Mouse (Mus musculus): ENCODE data around the gene Sugct. TPM values are rescaled to one million over a fixed set of nuclear protein-coding genes. Genes with fewer than 3 reads are reported as not detected.

Gene Sugct
- total RNA-seq, 2 experiments from 2014 or later: 0.87 to 0.96 TPM

- intact Hi-C loops (cut with DNase I): no loop called here
- no peak for DNase-seq
Measured at GRCm38 (mm10) chr13:17301590-17301989, 393.8 kb downstream of the Sugct start.

- intact Hi-C loops (cut with DNase I): no loop called here
- DNase-seq: no peak
Measured at GRCm38 (mm10) chr13:17297462-17298005, 397.8 kb downstream of the Sugct start.

- intact Hi-C loops (cut with DNase I): no loop called here
- DNase-seq: no peak
Measured at GRCm38 (mm10) chr13:17296912-17297311, 398.4 kb downstream of the Sugct start.

- intact Hi-C loops (cut with DNase I): no loop called here
- DNase-seq: no peak
Measured at GRCm38 (mm10) chr13:17296460-17296859, 398.9 kb downstream of the Sugct start.

GRCm38 (mm10) chr13:17291057-17291456, 404.3 kb downstream of the Sugct start:
- DNase-seq: no peak
- intact Hi-C loops (cut with DNase I): no loop called here

GRCm38 (mm10) chr13:17288377-17288776, 407.0 kb downstream of the Sugct start:
- DNase-seq: no peak
- intact Hi-C loops (cut with DNase I): no loop called here

- no peak for DNase-seq
Measured at GRCm38 (mm10) chr13:17245936-17246335, 449.4 kb downstream of the Sugct start.

GRCm38 (mm10) chr13:17216524-17216923, 478.8 kb downstream of the Sugct start:
- intact Hi-C loops (cut with DNase I): no loop called here
- DNase-seq: peak; percentile 69

More at GRCm38 (mm10) chr13:17245936-17246335, 449.4 kb downstream of the Sugct start:
- intact Hi-C loops (cut with DNase I): no loop called here

- intact Hi-C loops (cut with DNase I): no loop called here
Measured at GRCm38 (mm10) chr13:17212681-17213080, 482.7 kb downstream of the Sugct start.

GRCm38 (mm10) chr13:17190180-17190762, 505.1 kb downstream of the Sugct start:
- intact Hi-C loops (cut with DNase I): no loop called here
- no peak for DNase-seq

More at GRCm38 (mm10) chr13:17212681-17213080, 482.7 kb downstream of the Sugct start:
- DNase-seq: no peak

- DNase-seq: no peak
- intact Hi-C loops (cut with DNase I): no loop called here
Measured at GRCm38 (mm10) chr13:17185253-17185652, 510.1 kb downstream of the Sugct start.

- intact Hi-C loops (cut with DNase I): no loop called here
- no peak for DNase-seq
Measured at GRCm38 (mm10) chr13:17165917-17166316, 529.4 kb downstream of the Sugct start.

GRCm38 (mm10) chr13:17164721-17165120, 530.6 kb downstream of the Sugct start:
- intact Hi-C loops (cut with DNase I): no loop called here
- DNase-seq: no peak

- intact Hi-C loops (cut with DNase I): no loop called here
- no peak for DNase-seq
Measured at GRCm38 (mm10) chr13:17146441-17146992, 548.8 kb downstream of the Sugct start.

- no peak for DNase-seq
- intact Hi-C loops (cut with DNase I): no loop called here
Measured at GRCm38 (mm10) chr13:17116073-17116472, 579.3 kb downstream of the Sugct start.

- no peak for DNase-seq
- intact Hi-C loops (cut with DNase I): no loop called here
Measured at GRCm38 (mm10) chr13:17102372-17102771, 593.0 kb downstream of the Sugct start.

GRCm38 (mm10) chr13:17086547-17086946, 608.8 kb downstream of the Sugct start:
- DNase-seq: no peak
- intact Hi-C loops (cut with DNase I): no loop called here

- DNase-seq: peak; percentile 14
Measured at GRCm38 (mm10) chr13:17086146-17086545, 609.2 kb downstream of the Sugct start.

GRCm38 (mm10) chr13:17084946-17085852, 610.2 kb downstream of the Sugct start:
- intact Hi-C loops (cut with DNase I): no loop called here
- DNase-seq: no peak

More at GRCm38 (mm10) chr13:17086146-17086545, 609.2 kb downstream of the Sugct start:
- intact Hi-C loops (cut with DNase I): no loop called here

GRCm38 (mm10) chr13:17081618-17082017, 613.7 kb downstream of the Sugct start:
- DNase-seq: no peak

GRCm38 (mm10) chr13:17065552-17065951, 629.8 kb downstream of the Sugct start:
- no peak for DNase-seq
- intact Hi-C loops (cut with DNase I): no loop called here

More at GRCm38 (mm10) chr13:17081618-17082017, 613.7 kb downstream of the Sugct start:
- intact Hi-C loops (cut with DNase I): no loop called here
